Mouse (Mus musculus): ENCODE measurements around the gene Lrrc4.

The Lrrc4 gene

GRCm38 (mm10) chr6:28733884-28734647, 97.5 kb downstream of the Lrrc4 start:
- peak; percentile 96 for DNase-seq (ENCODE audit: extremely low read depth, low read depth, low spot score)

GRCm38 (mm10) chr6:28731246-28731645, 100.3 kb downstream of the Lrrc4 start:
- no peak for DNase-seq (ENCODE audit: extremely low read depth, low read depth, low spot score)

GRCm38 (mm10) chr6:28729649-28730048, 101.9 kb downstream of the Lrrc4 start:
- DNase-seq (ENCODE audit: extremely low read depth, low read depth, low spot score), result no peak

GRCm38 (mm10) chr6:28729236-28729635, 102.3 kb downstream of the Lrrc4 start:
- DNase-seq (ENCODE audit: extremely low read depth, low read depth, low spot score), result no peak

- DNase-seq (ENCODE audit: extremely low read depth, low read depth, low spot score), result no peak
Observed at GRCm38 (mm10) chr6:28724776-28725175, 106.8 kb downstream of the Lrrc4 start.

GRCm38 (mm10) chr6:28723059-28723458, 108.5 kb downstream of the Lrrc4 start:
- DNase-seq (ENCODE audit: extremely low read depth, low read depth, low spot score), result no peak

- no peak for DNase-seq (ENCODE audit: extremely low read depth, low read depth, low spot score)
Observed at GRCm38 (mm10) chr6:28720391-28721171, 111.0 kb downstream of the Lrrc4 start.

- DNase-seq (ENCODE audit: extremely low read depth, low read depth, low spot score), result no peak
Observed at GRCm38 (mm10) chr6:28717845-28718237, 113.7 kb downstream of the Lrrc4 start.

- DNase-seq (ENCODE audit: extremely low read depth, low read depth, low spot score), result no peak
Observed at GRCm38 (mm10) chr6:28717203-28717844, 114.2 kb downstream of the Lrrc4 start.

- no peak for DNase-seq (ENCODE audit: extremely low read depth, low read depth, low spot score)
Observed at GRCm38 (mm10) chr6:28710035-28710434, 121.5 kb downstream of the Lrrc4 start.

GRCm38 (mm10) chr6:28706976-28707592, 124.5 kb downstream of the Lrrc4 start:
- DNase-seq (ENCODE audit: extremely low read depth, low read depth, low spot score), result no peak

GRCm38 (mm10) chr6:28706108-28706975, 125.2 kb downstream of the Lrrc4 start:
- DNase-seq (ENCODE audit: extremely low read depth, low read depth, low spot score), result no peak

- no peak for DNase-seq (ENCODE audit: extremely low read depth, low read depth, low spot score)
Observed at GRCm38 (mm10) chr6:28705384-28706107, 126.0 kb downstream of the Lrrc4 start.

- DNase-seq (ENCODE audit: extremely low read depth, low read depth, low spot score), result no peak
Observed at GRCm38 (mm10) chr6:28704612-28705011, 126.9 kb downstream of the Lrrc4 start.

- DNase-seq (ENCODE audit: extremely low read depth, low read depth, low spot score), result no peak
Observed at GRCm38 (mm10) chr6:28697214-28697613, 134.3 kb downstream of the Lrrc4 start.

- DNase-seq (ENCODE audit: extremely low read depth, low read depth, low spot score), result no peak
Observed at GRCm38 (mm10) chr6:28692659-28693058, 138.9 kb downstream of the Lrrc4 start.

- no peak for DNase-seq (ENCODE audit: extremely low read depth, low read depth, low spot score)
Observed at GRCm38 (mm10) chr6:28687776-28688175, 143.8 kb downstream of the Lrrc4 start.

GRCm38 (mm10) chr6:28685745-28686144, 145.8 kb downstream of the Lrrc4 start:
- DNase-seq (ENCODE audit: extremely low read depth, low read depth, low spot score), result no peak

- DNase-seq (ENCODE audit: extremely low read depth, low read depth, low spot score), result no peak
Observed at GRCm38 (mm10) chr6:28685052-28685451, 146.5 kb downstream of the Lrrc4 start.
